Mouse (Mus musculus) hindbrain, embryonic 14.5 days (tissue): ENCODE measurements at regions not wholly inside any gene's neighbourhood (a gene's known extent, or its start where the extent isn't known, plus 50 kb on each side); places are given as distances from the start of the nearest gene placed in this dataset.

Experiments
- ATAC-seq: fragments of 200-750 bp; cut with Nextera tagmentation; 2 replicates; pipeline ENCODE4 v1.8.0; 2017; ENCODE audit warnings: moderate number of reproducible peaks, mild to moderate bottlenecking, moderate TSS enrichment, moderate library complexity; ENCODE audit not compliant: low FRiP score
- DNase-seq: peaks from one replicate; pipeline ENCODE4 v3.0.0-alpha.2; 2015; ENCODE audit warnings: low spot score
- H3K27ac ChIP-seq: fragments of 300-500 bp; sonication (generic); 2 replicates; pipeline ENCODE4 v1.5.1; 2014; ENCODE audit warnings: mild to moderate bottlenecking, moderate library complexity
- H3K27me3 ChIP-seq: fragments of 300-500 bp; sonication (generic); 2 replicates; pipeline ENCODE4 v1.6.1; 2014; ENCODE audit warnings: mild to moderate bottlenecking, low read length, mixed read lengths; ENCODE audit not compliant: control insufficient read depth, insufficient read depth
- H3K36me3 ChIP-seq: fragments of 300-500 bp; sonication (generic); replicated peaks from 2 replicates; pipeline ENCODE4 v1.6.1; 2014; ENCODE audit not compliant: control insufficient read depth, insufficient read depth
- H3K4me1 ChIP-seq: fragments of 300-500 bp; sonication (generic); replicated peaks from 2 replicates; pipeline ENCODE4 v1.6.1; 2014; ENCODE audit warnings: antibody characterized with exemption, low read length, mixed read lengths; ENCODE audit not compliant: control insufficient read depth, insufficient read depth
- H3K4me2 ChIP-seq: fragments of 300-500 bp; sonication (generic); replicated peaks from 2 replicates; pipeline ENCODE4 v1.6.1; 2014; ENCODE audit warnings: mild to moderate bottlenecking, moderate library complexity
- H3K4me3 ChIP-seq: fragments of 300-500 bp; sonication (generic); replicated peaks from 2 replicates; pipeline ENCODE4 v1.5.1; 2014; ENCODE audit warnings: mild to moderate bottlenecking, low read length
- H3K9ac ChIP-seq: fragments of 300-500 bp; sonication (generic); 2 replicates; pipeline ENCODE4 v1.6.1; 2014
- H3K9me3 ChIP-seq: fragments of 300-500 bp; sonication (generic); 2 replicates; pipeline ENCODE4 v1.6.1; 2016; ENCODE audit warnings: low read length; ENCODE audit not compliant: control insufficient read depth
- WGBS: fragments of 180-500 bp; shearing (Covaris S2); extraction: QIAGEN DNeasy Blood & Tissue Kit; methylation state at CpG from one replicate; pipeline ENCODE4 v1.1.7; 2014; 5-methylcytosine and 5-hydroxymethylcytosine counted together

DNA sequence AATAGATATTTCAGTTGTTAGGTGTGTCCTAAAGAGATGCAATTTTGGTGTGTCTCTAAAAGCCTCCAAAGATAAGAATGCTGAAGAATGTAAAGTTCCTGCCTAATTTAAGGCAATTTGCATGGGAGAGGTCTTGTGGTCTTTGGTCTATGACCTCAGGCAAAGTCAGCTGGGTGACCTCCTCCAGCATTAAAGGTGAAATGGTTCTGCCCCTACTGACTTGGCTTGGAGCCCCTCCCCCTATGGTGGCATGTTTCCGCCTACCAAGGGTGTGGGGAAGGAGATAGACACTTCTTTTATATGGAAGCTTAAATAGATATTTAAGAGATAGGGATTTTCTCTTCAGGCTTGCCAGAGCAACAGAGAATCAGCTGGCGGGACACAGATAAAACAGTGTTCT, 111.8 kb upstream of the Samsn1 start:
- H3K9me3 ChIP-seq: no peaks in the 10 kb centered on the region
- H3K4me2 ChIP-seq: no peak overlapping the region
- ATAC-seq: no peak
- H3K27me3 ChIP-seq: no peaks in the 10 kb centered on the region
- no peak for DNase-seq
- H3K9ac ChIP-seq: no peak overlapping the region
- no peak overlapping the region for H3K4me3 ChIP-seq
- H3K36me3 ChIP-seq: no peaks in the 10 kb centered on the region
- 90% methylated on average over 2 of the region's 2 CpGs for WGBS
- no peak overlapping the region for H3K27ac ChIP-seq
- no peaks in the 10 kb centered on the region for H3K4me1 ChIP-seq

DNA sequence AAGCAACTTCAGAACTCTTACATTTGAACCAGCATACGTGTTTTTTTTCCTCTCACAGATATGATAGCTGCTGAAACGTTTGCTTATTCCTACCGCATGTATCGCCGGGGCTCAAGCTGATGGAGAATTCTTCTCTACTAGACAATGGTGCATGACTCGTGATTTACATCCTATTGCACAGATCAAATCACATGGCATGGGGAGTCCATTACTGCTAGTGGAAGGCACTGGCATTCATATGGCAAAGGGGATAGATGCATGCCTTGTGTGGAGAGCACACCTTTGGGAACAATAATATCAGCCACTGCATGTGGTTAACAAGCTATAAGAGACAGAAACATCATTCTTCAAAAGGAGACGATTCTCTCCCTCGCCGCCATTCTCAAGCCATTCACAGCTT, 108.4 kb upstream of the Samsn1 start:
- WGBS: 78% methylated on average over 9 of the region's 9 CpGs
- DNase-seq: no peak
- ATAC-seq: peak; percentile 68
- H3K4me1 ChIP-seq: no peaks in the 10 kb centered on the region
- H3K9me3 ChIP-seq: no peaks in the 10 kb centered on the region
- no peak overlapping the region for H3K27ac ChIP-seq
- no peaks in the 10 kb centered on the region for H3K36me3 ChIP-seq
- H3K4me3 ChIP-seq: no peak overlapping the region
- H3K27me3 ChIP-seq: no peaks in the 10 kb centered on the region
- H3K4me2 ChIP-seq: no peak overlapping the region
- no peak overlapping the region for H3K9ac ChIP-seq

GRCm38 (mm10) chr16:76129982-76130381, 107.9 kb upstream of the Samsn1 start:
- Histone ChIP-seq H3K4me3 (no peak overlapping the region), H3K4me1 (no peaks in the 10 kb centered on the region), H3K9me3 (no peaks in the 10 kb centered on the region), H3K27me3 (no peaks in the 10 kb centered on the region), H3K27ac (no peak overlapping the region), H3K9ac (no peak overlapping the region), H3K4me2 (no peak overlapping the region), H3K36me3 (no peaks in the 10 kb centered on the region)
- no peak for ATAC-seq
- no peak for DNase-seq
- WGBS: 96% methylated on average over 2 of the region's 2 CpGs

DNA sequence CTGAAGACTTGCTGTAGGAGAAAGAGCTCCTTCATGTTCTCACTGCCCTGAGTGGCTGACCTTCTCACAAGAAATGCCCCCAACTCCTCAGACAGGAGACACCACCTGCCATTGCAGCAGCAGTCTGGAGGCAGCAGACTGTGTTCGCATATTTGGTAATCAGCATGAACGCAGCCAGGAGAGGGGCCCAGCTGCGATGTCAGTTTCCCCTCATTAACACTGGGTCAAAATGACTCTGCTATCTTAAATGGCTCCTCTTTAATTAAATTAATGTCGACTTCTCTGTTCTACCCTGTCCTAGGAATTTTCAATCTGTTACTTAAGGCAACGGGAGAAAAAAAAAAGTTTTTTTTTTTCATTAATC, 100.9 kb upstream of the Samsn1 start:
- no peak overlapping the region for H3K9ac ChIP-seq
- no peaks in the 10 kb centered on the region for H3K9me3 ChIP-seq
- peaks cover 4% of the 10 kb centered on the region; the same call in 1 of the 2 replicates for H3K4me1 ChIP-seq
- no peak overlapping the region for H3K4me2 ChIP-seq
- WGBS: 52% methylated on average over 5 of the region's 5 CpGs
- DNase-seq: no peak
- H3K4me3 ChIP-seq: no peak overlapping the region
- no peaks in the 10 kb centered on the region for H3K27me3 ChIP-seq
- H3K36me3 ChIP-seq: no peaks in the 10 kb centered on the region
- no peak for ATAC-seq
- H3K27ac ChIP-seq: no peak overlapping the region

GRCm38 (mm10) chr16:76122172-76123020, 100.3 kb upstream of the Samsn1 start:
- Histone ChIP-seq H3K9me3 (no peaks in the 10 kb centered on the region), H3K4me1 (peaks cover 4% of the 10 kb centered on the region; the same call in 1 of the 2 replicates), H3K27ac (no peak overlapping the region), H3K36me3 (no peaks in the 10 kb centered on the region), H3K4me2 (no peak overlapping the region), H3K4me3 (no peak overlapping the region), H3K9ac (no peak overlapping the region), H3K27me3 (no peaks in the 10 kb centered on the region)
- ATAC-seq (0 out of 2 replicates have a peak, but pooled peaks have one; percentile 4), DNase-seq (no peak)
- 72% methylated on average over 9 of the region's 9 CpGs for WGBS

- no peaks in the 10 kb centered on the region for H3K9me3 ChIP-seq
- H3K27me3 ChIP-seq: no peaks in the 10 kb centered on the region
- no peak overlapping the region for H3K9ac ChIP-seq
- DNase-seq (no peak), ATAC-seq (no peak)
- 91% methylated on average over 2 of the region's 2 CpGs for WGBS
- no peak overlapping the region for H3K4me3 ChIP-seq
- H3K4me1 ChIP-seq: peaks cover 4% of the 10 kb centered on the region; the same call in 1 of the 2 replicates
- no peaks in the 10 kb centered on the region for H3K36me3 ChIP-seq
- no peak overlapping the region for H3K4me2 ChIP-seq
- no peak overlapping the region for H3K27ac ChIP-seq
These were observed 98.6 kb upstream of the Samsn1 start for GRCm38 (mm10) chr16:76120712-76121111.

DNA sequence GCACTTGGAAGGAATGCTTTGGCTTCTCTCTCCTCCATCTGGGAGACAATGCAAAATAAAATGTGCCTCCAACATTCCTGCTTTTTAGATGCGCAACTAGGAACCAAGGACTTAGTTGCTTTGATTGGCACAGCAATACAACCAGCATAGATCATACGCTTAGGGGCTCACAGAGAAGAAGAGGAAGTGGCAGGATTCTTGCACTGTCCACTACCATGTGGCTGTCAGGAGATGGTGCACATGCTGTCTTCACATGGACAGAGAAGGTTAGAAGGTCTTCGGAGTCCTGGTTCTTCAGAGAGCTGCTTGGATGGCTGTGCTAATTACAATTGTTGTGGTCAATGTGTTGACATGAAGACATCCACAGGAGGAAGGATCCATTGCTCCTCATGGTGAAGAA, 88.3 kb upstream of the Samsn1 start:
- no peak for ATAC-seq
- no peak overlapping the region for H3K27ac ChIP-seq

DNA sequence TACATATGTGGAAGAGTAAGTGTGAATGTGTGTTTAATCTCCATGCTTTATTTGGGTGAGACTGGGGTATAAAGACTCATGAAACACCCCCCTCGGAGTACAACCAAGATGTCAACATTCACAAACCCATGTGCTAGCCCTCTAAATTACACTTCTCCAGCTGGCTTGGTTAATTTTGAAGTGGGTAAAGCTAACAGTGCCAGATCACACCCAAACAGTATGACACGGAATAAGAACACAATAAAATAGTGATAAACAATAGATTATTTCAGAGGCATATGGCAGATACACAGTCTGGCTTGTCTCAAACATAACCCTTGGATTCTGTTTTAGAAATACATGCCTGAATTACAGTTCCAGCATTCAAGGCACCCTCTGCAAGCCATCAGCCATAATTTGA, 86.4 kb upstream of the Samsn1 start:
- ATAC-seq: no peak
- no peaks in the 10 kb centered on the region for H3K36me3 ChIP-seq
- 88% methylated on average over 2 of the region's 2 CpGs for WGBS
- H3K4me1 ChIP-seq: no peaks in the 10 kb centered on the region
- H3K27me3 ChIP-seq: no peaks in the 10 kb centered on the region
- H3K4me2 ChIP-seq: no peak overlapping the region
- no peak overlapping the region for H3K4me3 ChIP-seq
- DNase-seq: no peak
- no peaks in the 10 kb centered on the region for H3K9me3 ChIP-seq
- no peak overlapping the region for H3K9ac ChIP-seq
- H3K27ac ChIP-seq: no peak overlapping the region

More for the DNA sequence above, 88.3 kb upstream of the Samsn1 start:
- no peak overlapping the region for H3K9ac ChIP-seq
- H3K4me2 ChIP-seq: no peak overlapping the region
- no peaks in the 10 kb centered on the region for H3K27me3 ChIP-seq
- WGBS: 93% methylated on average over 3 of the region's 3 CpGs
- no peak overlapping the region for H3K4me3 ChIP-seq
- no peak for DNase-seq
- no peaks in the 10 kb centered on the region for H3K36me3 ChIP-seq
- H3K4me1 ChIP-seq: no peaks in the 10 kb centered on the region
- H3K9me3 ChIP-seq: no peaks in the 10 kb centered on the region

GRCm38 (mm10) chr16:76104673-76105072, 82.6 kb upstream of the Samsn1 start:
- 93% methylated on average over 6 of the region's 6 CpGs for WGBS
- DNase-seq (no peak), ATAC-seq (no peak)
- Histone ChIP-seq H3K9me3 (no peaks in the 10 kb centered on the region), H3K27me3 (no peaks in the 10 kb centered on the region), H3K36me3 (no peaks in the 10 kb centered on the region), H3K4me3 (no peak overlapping the region), H3K9ac (no peak overlapping the region), H3K4me2 (no peak overlapping the region), H3K27ac (no peak overlapping the region), H3K4me1 (no peaks in the 10 kb centered on the region)

DNA sequence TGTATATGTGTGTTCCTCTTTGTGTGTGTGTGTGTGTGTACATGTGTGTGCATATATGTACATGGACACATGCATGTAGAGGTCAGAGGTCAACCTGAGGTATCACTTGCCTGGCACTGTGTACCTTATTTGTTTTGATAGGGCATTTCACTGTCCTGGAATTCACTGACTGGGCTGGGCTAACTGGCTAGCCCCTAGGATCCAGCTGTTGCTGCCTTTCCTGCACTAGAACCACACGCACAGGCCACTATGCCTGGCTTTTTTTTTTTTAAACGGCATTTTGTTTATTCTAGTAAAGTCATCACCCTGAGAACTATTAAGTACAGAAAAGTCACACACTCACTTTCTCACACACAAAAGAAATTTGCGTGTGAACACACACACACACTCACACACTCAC, 79.7 kb upstream of the Samsn1 start:
- ATAC-seq: no peak
- Histone ChIP-seq H3K4me1 (no peaks in the 10 kb centered on the region), H3K9ac (no peak overlapping the region), H3K9me3 (no peaks in the 10 kb centered on the region), H3K36me3 (no peaks in the 10 kb centered on the region), H3K27me3 (no peaks in the 10 kb centered on the region), H3K27ac (no peak overlapping the region), H3K4me3 (no peak overlapping the region), H3K4me2 (no peak overlapping the region)
- WGBS: 90% methylated on average over 3 of the region's 3 CpGs
- no peak for DNase-seq
